Mouse (Mus musculus) A20 (cell line): ENCODE results near the gene Commd7.

ENCODE experiments used
- DNase-seq: peaks from one replicate; pipeline ENCODE4 v3.0.0-alpha.2; 2011; ENCODE audit warnings: low read depth, low spot score

Gene Commd7

DNA sequence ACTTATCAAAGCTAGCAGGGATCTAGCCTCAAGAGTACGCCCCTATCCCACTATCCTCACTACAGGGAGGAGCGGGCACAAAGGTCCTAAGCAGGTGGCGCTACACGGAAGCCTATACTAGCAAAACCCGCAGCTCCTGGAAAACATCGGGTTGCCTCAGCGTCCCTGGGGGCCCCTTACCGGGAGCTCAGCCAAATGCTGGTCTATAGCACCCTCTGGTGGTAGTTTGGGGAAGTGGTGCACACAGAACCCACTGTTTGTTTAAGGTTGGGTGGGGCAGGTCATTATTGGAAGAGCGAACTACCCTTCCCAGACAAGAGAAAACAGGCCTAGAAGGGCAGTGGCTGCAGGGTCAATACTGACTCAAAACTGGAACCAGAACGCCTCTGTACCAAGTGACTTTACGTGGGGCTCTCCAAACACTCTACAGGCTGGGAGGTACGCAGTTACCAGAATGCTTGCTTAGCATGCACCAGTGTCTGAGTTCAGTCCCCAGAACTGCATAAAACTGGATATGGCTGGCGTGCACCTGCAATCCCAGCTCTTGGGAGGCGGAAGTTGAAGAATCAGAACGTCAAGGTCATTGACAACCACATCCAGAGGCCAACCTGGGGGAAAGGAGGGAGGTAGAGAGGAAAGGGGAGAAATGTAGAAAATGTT, 45.9 kb downstream of the Commd7 start:
- peak; percentile 69 for DNase-seq

DNA sequence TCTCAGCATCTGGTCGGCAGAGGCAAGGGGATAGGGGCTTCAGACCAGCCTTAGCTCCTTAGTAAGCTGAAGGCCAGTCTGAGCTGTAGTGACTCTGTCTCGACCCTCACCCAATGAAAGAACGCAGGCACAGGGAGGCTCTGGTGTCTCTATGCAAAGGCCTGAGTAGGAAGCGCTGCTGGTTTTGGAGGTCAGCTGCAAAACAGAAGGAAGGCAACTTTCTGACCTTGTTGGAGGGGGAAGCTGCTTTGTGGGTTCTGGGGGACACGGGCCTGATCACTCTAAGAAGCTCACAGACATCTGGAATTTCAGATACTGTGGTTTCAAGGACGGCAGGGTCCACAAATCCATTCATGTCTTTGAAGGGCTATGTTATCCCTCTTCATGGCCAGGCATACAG, 46.6 kb downstream of the Commd7 start:
- no peak for DNase-seq

DNA sequence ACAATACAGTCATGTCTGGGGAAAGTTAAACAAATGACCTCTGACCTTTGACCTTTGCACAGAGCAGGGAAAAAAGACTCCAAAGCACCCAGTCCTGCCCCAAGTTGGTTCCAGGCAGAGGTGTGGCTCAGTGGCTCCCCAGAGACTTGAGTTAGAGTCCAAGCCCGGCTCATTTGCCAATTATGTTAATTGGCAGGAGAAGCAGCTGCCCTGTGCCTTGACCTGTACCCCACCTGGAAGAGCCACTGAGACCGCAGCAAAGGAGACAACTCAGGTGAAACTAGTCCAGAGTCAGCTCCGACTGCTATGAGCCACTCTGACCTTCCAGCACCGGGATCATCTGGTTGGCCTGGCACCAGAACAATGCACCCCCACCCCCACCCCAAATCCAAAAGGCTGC, 48.2 kb downstream of the Commd7 start:
- DNase-seq, result no peak

DNA sequence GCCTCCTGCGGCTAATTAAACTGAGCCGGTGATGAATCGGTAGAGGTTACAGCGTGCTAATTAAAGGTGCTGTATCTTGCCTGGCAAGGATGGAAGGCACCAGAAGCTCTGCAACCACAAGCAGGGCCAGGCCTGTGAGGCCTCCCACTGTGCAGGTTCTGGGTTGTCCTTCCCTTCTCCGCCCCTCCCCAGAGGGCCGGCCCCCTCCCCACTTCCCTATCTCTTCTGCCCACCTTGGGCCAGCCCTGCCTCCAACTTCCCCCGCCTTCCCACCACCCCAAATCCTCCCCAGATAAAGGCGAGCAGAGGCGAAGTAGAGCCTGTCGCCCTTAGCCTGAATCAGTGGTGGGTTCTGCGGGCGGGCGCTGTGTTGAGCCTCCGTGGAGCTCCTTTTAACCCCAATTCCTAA, 48.9 kb downstream of the Commd7 start:
- no peak for DNase-seq

DNA sequence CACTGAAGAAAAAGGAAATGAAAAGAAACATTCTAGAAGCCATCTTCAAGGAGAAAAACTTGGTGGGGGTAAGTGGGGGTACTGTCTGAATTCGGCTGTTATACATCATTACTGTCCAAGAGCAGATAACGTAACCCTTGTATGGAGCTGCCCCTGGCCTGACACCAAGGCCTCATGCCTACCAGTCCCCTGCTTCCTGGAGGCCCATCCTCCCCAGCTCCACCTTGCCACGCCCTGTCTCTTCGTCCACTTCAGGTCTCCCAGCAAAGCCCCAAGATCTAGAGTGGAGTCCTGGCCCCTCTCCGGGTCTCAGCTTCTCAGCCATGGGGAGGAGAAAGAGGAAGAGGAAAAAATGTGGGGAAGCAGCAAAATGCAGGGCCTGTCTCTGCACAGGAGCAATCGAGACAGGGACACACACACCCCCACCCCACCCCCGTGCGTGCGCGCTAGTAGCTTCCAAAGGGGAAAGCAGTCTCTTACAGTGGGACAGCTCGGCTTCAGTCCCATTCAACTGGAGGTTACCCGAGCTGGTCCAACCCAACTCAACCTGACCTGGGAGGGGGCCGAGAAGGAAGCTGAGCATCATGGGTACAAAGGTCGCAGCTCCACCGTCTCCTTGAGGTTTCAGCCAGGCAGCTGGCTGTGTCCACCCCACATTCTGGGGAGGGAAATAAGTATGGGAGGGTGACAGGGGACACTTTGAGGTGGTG, 49.5 kb downstream of the Commd7 start:
- DNase-seq, result no peak

DNA sequence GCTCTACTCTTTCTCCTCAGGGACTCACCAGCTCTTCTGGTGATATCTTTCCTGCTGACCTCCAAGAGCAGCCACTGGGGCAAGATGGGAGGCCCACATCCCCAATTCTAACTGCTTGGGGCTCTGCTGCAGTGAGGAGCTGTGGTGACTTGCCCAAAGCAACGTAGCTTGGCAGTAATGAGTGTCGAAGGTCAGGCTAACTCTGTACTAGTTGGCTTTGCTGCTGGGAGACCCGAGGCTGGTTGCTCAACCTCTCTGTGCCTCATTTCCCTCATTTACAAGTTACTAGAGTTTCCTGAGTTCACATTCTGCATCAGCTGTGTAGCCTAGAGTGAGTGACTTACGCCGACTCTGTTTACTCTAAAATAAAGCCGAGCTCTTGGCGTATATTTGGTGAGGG, 51.2 kb downstream of the Commd7 start:
- no peak for DNase-seq

DNA sequence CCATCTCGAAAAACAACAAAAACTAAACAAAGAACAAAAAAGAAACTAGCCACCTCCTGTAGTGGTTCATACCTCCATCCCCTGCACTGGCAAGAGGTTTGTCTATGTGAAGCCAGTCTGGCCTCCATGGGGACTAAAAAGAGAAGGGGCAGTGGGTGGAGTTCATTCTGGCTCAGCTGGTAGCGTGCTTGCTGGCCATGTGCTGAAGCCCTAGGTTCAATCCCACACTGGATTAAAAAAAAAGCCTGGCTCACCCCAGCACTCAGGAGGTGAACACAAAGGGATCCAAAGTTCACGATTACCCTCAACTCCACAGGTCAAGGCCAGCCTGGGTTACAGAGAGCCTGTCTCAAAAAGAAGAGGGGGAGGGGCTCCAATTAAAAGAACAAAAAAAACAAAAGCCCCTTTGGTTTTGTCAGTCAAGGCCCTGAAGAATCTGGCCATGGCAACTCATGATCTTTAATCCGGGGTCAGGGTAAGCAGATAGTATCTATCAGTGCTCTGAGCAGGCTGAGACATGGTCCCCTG, 52.1 kb downstream of the Commd7 start:
- no peak for DNase-seq

DNA sequence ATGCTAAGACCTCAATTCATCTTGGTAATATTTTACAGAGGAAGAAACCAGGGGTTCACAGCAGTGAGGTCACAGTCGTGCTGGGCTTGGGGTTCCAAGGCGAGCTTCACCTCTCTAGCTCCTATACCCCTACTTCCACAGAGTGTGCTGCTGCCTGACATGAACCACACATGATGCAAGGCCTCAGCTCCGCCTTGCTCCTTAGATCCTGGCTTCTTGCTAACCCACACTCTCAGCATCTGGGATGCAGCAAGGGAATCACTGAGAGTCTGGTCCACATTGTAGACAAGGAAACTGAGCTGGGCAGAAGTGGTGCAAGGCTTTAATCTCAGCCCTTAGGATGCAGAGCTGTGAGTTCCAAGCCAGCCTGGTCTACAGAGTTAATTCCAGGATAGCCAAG, 52.5 kb downstream of the Commd7 start:
- no peak for DNase-seq

DNA sequence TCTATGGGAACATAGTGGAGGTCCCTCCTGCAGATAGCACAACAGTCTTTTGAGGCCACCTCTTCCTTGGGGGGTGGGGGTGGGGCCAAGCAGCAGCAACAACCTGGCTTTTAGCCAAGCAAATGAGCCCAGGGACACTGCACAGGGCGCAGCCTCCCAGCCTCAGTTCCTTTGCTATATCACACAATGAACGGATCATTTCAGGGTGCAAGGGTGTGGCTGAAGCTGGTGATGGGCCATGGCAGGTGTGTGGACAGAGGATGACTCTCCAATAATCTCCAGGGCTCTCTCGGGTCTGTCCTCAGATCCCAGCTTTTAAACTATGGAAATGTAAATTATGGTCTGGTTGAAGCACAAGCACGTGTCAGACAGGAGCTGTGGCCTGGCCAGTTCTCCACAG, 55.5 kb downstream of the Commd7 start:
- DNase-seq, result no peak

DNA sequence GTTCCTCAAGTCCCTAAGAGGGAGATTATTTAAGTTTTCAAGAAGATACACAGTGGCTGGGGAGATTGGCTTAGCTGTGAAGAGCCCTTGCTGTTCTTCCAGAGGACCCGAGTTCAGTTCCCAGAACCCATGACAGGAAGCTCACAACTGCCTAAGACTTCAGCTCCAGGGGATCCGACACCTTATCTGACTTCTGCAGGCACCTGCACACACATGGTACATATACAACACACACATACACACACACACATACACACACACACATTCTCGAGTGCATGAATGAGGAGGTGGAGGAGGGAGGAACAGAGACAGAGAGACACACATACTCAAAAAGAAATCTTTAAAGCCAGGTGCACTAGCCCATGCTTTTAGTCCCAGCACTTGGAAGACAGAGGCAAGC, 56.4 kb downstream of the Commd7 start:
- DNase-seq, result no peak

DNA sequence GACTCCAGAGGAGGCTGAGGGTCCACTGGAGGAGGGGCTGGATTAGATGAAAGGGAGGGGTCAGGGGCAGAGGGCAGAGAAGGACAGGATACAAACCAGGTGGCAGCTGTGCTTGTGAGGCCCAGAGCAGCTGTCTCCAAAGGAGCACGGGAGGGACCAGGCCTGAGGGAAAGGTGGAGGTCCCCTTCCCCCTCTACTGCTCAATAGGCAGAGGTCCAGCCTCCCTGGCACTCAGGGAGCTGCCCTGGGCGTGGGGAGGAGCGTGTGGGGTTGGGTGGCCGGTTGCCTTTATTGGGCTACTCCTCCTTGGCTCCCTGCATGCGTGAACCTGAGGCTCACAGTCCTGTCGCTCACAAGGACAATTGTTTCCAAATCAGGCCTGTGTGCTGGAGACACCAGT, 57.0 kb downstream of the Commd7 start:
- no peak for DNase-seq

DNA sequence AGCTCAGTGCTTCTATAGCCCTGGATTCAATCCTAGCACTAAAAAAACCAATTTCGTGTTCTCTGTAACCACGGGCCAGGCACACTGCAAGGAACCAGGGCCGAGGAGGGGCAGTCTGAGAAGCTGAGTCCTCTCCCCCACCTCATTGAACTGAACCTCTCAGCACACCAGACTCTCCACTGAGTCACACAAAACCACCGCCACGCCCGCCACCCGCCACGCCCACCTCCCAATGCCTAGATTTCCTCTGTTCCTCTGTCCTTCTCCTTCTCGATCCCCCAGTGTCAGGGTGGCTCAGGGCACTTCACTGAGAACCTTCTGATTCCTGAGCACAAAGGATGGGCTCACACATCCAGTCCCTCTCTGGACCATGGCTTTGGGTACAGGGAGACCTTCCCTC, 59.5 kb downstream of the Commd7 start:
- DNase-seq, result no peak

DNA sequence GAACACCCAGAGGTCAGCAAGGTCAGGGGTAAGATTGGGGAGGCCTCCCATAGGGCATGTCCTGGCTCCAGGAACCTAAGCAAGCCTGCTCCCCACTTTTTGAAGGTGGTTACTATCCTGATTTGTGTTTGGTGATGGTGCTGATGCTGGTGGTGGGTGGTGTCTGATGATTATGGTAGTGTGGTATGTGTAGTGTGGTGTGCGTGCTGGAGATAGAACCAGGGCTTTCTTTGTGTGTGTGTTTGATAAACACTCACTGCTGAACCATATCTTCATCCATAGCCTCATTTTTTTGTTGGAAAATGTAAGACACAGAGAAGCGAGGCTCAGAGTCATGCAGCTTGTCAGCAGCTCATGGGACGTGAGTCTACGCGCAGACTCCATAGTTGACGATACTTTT, 64.0 kb downstream of the Commd7 start:
- no peak for DNase-seq

DNA sequence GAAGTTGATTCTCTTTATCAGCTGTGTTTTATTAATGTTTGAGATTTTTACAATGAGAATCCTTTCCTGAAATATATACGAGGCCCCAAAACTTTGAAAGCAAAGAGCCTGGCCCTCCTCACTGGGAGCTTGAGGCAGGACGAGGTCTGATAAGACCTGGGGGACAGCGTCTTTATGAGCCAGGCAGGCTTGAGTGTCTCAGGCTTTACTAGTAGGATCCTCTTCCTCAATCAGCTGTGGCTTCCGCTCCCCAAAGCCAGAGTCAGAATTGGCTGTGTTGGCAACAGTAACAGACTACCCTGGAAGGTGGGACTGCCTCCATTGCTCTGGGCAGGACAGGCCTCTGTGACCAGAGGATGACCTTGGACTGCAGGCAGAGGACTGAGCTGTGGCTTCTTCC, 64.6 kb downstream of the Commd7 start:
- DNase-seq, result no peak
